In the genomic region with DNA sequence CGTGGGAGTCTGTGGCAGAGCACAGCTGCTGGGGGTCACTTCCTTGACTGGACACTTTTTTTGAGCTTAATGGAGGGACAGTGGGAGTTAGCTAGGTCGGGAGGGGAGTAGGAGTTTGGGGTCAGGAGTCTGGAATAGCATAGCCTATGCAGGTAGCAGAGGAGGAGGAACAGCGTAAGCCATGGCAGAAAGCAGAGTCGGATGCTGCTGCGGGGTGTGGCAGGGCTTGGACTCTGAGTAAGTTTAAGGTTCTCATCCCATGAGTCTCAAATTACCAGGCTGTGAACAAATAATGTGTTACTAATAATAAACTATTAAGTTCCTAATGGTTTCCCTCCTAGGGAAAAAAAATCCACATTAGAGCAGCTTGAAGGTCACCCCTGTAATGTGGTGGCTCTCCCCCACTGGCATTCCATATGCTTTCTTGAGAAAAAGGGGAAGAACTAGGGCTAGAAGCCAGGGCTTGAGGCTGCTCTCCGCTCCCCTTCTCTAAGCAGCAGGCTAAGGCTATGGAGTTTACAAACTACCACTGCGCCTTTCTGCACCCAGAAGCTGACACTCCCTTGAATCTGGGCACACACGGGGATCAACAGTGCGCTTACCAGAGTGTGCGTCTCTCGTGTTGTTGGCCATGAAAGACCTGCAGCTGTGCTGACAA, we compare ENCODE assay signal across 17 mouse cellular contexts.
DNase-seq lines count a peak whose midpoint lies in the region; ATAC-seq and TF ChIP-seq lines count a peak whose summit lies in the region.
"Had no signal": no experiment of that assay in that cellular context is flagged by ENCODE, and none has a peak within 500 bp of the region (broad histone marks: within the 10 kb centered on the region; RNA-seq: fewer than 3 reads in every experiment).

No protein-coding gene starts in this region.

- no peak for DNase-seq in forebrain, embryonic 10.5 days (ENCODE audit: extremely low spot score, low spot score)
- DNase-seq in kidney, adult 2 months = peak; percentile 17
- DNase-seq in kidney, postnatal 4 days = no peak
- DNase-seq in 3T3-L1 (ENCODE audit: low read depth, low spot score) = peak; percentile 31
- DNase-seq in cerebellum, adult 9-10 months = peak; percentile 31
- DNase-seq in thymus, postnatal 4 days = no peak
- DNase-seq in hindbrain, embryonic 14.5 days (ENCODE audit: low spot score) = no peak
- DNase-seq: adrenal gland, adult 2 months; kidney, adult 9 months; layer of hippocampus, adult 9-11 months had no signal

- no peaks in the 10 kb centered on the region for H3K27me3 ChIP-seq in forebrain, embryonic 16.5 days (replicated peaks; ENCODE audit: control insufficient read depth, insufficient read depth, low read length)
- H3K27me3 ChIP-seq in forebrain, embryonic 10.5 days (ENCODE audit: poor library complexity, severe bottlenecking) = no peaks in the 10 kb centered on the region
- no peaks in the 10 kb centered on the region for H3K27me3 ChIP-seq in kidney, adult 2 months (replicated peaks; ENCODE audit: control insufficient read depth, insufficient read depth, low read length)
- H3K27me3 ChIP-seq in hindbrain, embryonic 14.5 days (ENCODE audit: control insufficient read depth, insufficient read depth, low read length) = no peaks in the 10 kb centered on the region
- H3K27me3 ChIP-seq: forebrain, embryonic 13.5 days; limb, embryonic 13.5 days; liver, embryonic 15.5 days; megakaryocyte, embryonic 14.5 days had no signal

- no peaks in the 10 kb centered on the region for H3K9me3 ChIP-seq in forebrain, embryonic 16.5 days (ENCODE audit: control insufficient read depth, low read length)
- no peaks in the 10 kb centered on the region for H3K9me3 ChIP-seq in forebrain, embryonic 10.5 days
- H3K9me3 ChIP-seq in hindbrain, embryonic 14.5 days (ENCODE audit: control insufficient read depth, low read length) = no peaks in the 10 kb centered on the region
- H3K9me3 ChIP-seq: forebrain, embryonic 13.5 days; heart, embryonic 10.5 days; limb, embryonic 13.5 days; liver, embryonic 15.5 days had no signal

- WGBS in forebrain, embryonic 16.5 days = 78% methylated on average over 11 of the region's 11 CpGs
- 85% methylated on average over 11 of the region's 11 CpGs for WGBS in forebrain, embryonic 10.5 days
- 53% methylated on average over 11 of the region's 11 CpGs for WGBS in kidney, adult 2 months
- 84% methylated on average over 11 of the region's 11 CpGs for WGBS in hindbrain, embryonic 14.5 days

- H3K4me2 ChIP-seq in forebrain, embryonic 16.5 days (ENCODE audit: low read length) = no peak overlapping the region
- no peak overlapping the region for H3K4me2 ChIP-seq in hindbrain, embryonic 14.5 days (replicated peaks)
- H3K4me2 ChIP-seq: forebrain, embryonic 13.5 days; limb, embryonic 13.5 days; liver, embryonic 15.5 days had no signal

- 0 out of 2 replicates have a peak, but pooled peaks cover 2% of the 10 kb centered on the region for H3K4me1 ChIP-seq in forebrain, embryonic 16.5 days (replicated peaks; ENCODE audit: control insufficient read depth, insufficient read depth, low read length)
- H3K4me1 ChIP-seq in forebrain, embryonic 10.5 days = 0 out of 2 replicates have a peak, but pooled peaks cover 3% of the 10 kb centered on the region
- no peaks in the 10 kb centered on the region for H3K4me1 ChIP-seq in kidney, adult 2 months (ENCODE audit: control insufficient read depth, insufficient read depth, low read length)
- no peaks in the 10 kb centered on the region for H3K4me1 ChIP-seq in hindbrain, embryonic 14.5 days (replicated peaks; ENCODE audit: control insufficient read depth, insufficient read depth, low read length)
- H3K4me1 ChIP-seq: forebrain, embryonic 13.5 days; heart, embryonic 10.5 days; liver, embryonic 15.5 days; megakaryocyte, embryonic 14.5 days had no signal

- TF ChIP-seq POLR2A in kidney, adult 2 months (IDR thresholded peaks at IDR 0.05; ENCODE audit: low read depth, low read length) = no peak

- H3K36me3 ChIP-seq in forebrain, embryonic 16.5 days (ENCODE audit: control insufficient read depth, insufficient read depth) = no peaks in the 10 kb centered on the region
- H3K36me3 ChIP-seq in forebrain, embryonic 10.5 days (replicated peaks) = no peaks in the 10 kb centered on the region
- H3K36me3 ChIP-seq in kidney, adult 2 months (ENCODE audit: control insufficient read depth, insufficient read depth, low read length) = no peaks in the 10 kb centered on the region
- H3K36me3 ChIP-seq in hindbrain, embryonic 14.5 days (replicated peaks; ENCODE audit: control insufficient read depth, insufficient read depth) = no peaks in the 10 kb centered on the region
- H3K36me3 ChIP-seq: heart, embryonic 10.5 days; limb, embryonic 13.5 days; liver, embryonic 15.5 days had no signal

- ATAC-seq in forebrain, embryonic 16.5 days = 0 out of 2 replicates have a peak, but pooled peaks have one; percentile 26
- no peak for ATAC-seq in hindbrain, embryonic 14.5 days (ENCODE audit: low FRiP score)
- ATAC-seq: forebrain, embryonic 13.5 days; hindbrain, postnatal 0 days had no signal

- H3K9ac ChIP-seq in forebrain, embryonic 16.5 days (replicated peaks; ENCODE audit: low read depth, low read length) = no peak overlapping the region
- no peak overlapping the region for H3K9ac ChIP-seq in hindbrain, embryonic 14.5 days
- H3K9ac ChIP-seq: forebrain, embryonic 13.5 days; limb, embryonic 13.5 days; liver, embryonic 15.5 days had no signal

- H3K27ac ChIP-seq in forebrain, embryonic 16.5 days (ENCODE audit: low read length) = no peak overlapping the region
- H3K27ac ChIP-seq in forebrain, embryonic 10.5 days = no peak overlapping the region
- H3K27ac ChIP-seq in kidney, adult 2 months (ENCODE audit: insufficient read depth, low read depth, low read length) = no peak overlapping the region
- no peak overlapping the region for H3K27ac ChIP-seq in hindbrain, embryonic 14.5 days
- H3K27ac ChIP-seq: forebrain, embryonic 13.5 days; heart, embryonic 10.5 days; hindbrain, postnatal 0 days; limb, embryonic 13.5 days; liver, embryonic 15.5 days had no signal

- TF ChIP-seq CTCF in kidney, adult 2 months (conservative IDR thresholded peaks at IDR 0.05; ENCODE audit: insufficient read depth, insufficient read length, low read depth, low read length) = no peak

- H3K4me3 ChIP-seq in forebrain, embryonic 16.5 days (replicated peaks; ENCODE audit: low read length) = no peak overlapping the region
- H3K4me3 ChIP-seq in forebrain, embryonic 10.5 days = no peak overlapping the region
- H3K4me3 ChIP-seq in kidney, adult 2 months (ENCODE audit: insufficient read depth, low read depth, low read length) = no peak overlapping the region
- H3K4me3 ChIP-seq in hindbrain, embryonic 14.5 days (replicated peaks; ENCODE audit: low read length) = no peak overlapping the region
- H3K4me3 ChIP-seq: forebrain, embryonic 13.5 days; heart, embryonic 10.5 days; limb, embryonic 13.5 days; liver, embryonic 15.5 days; megakaryocyte, embryonic 14.5 days had no signal

Comparison
In these comparisons a context has a peak if more than half of its experiments do, and no peak if none do; other contexts are left out.
1. DNase-seq: peak in kidney, adult 2 months (single experiment), 3T3-L1 (single experiment) and cerebellum, adult 9-10 months (single experiment); none in forebrain, embryonic 10.5 days (single experiment), kidney, postnatal 4 days (0 of 2), thymus, postnatal 4 days (single experiment) and hindbrain, embryonic 14.5 days (single experiment).